Mouse (Mus musculus) adrenal gland, postnatal 4 days (tissue): ENCODE data around the gene Vmn1r199. TPM values are rescaled to one million over a fixed set of nuclear protein-coding genes. Genes with fewer than 3 reads are reported as not detected.
"Not testable (repeated sequence)": the region's sequence is repeated elsewhere in the genome, so short reads cannot be mapped to it uniquely, and the experiment has no call there.

Experiments used
- DNase-seq, 2 experiments: peaks; one replicate each; pipeline ENCODE4 v3.0.0; 2021 to 2022; ENCODE audit warnings: low spot score in 2 of 2, mixed read lengths in 2 of 2
- long read RNA-seq, 2 experiments: library from polyadenylated mRNA; stranded (forward); transcript quantifications; one replicate each; pipeline ENCODE4 v2.0.0; 2021
- total RNA-seq, 2 experiments: library from RNA; stranded (reverse); gene quantifications; 2 replicates each; pipeline ENCODE4 v1.2.3; 2021

The Vmn1r199 gene
- total RNA-seq = not detected
- long read RNA-seq, experiment 1 = 0 reads
- long read RNA-seq, experiment 2 = 0 reads

DNA sequence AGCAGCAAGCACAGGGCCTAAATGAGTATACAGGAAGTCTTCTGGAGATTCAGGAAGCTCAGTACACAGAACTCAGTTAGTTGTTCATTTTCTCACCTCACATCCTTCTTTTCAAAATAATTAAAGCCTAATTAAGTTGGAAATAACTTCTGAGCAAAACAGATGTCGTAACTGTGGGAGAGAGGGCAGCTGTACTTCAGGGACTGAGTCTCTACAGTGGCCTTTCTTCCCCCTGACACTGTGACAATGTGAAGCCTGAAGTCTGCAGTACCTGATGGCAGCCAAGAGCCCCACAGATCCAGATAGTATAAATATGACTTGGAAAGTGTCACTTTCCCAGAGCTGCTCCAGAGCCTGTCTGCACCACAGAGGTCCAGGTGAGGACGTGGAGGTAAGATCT is at the start of gene Vmn1r199:
Gene Vmn1r199, plus strand, starts transcription at position 301 of the 400 bp plus-strand sequence.
- DNase-seq = no peak

GRCm38 (mm10) chr13:22333269-22333668 is 46.3 kb upstream of the Vmn1r199 start:
- DNase-seq = no peak

GRCm38 (mm10) chr13:22335565-22335964 is 44.1 kb upstream of the Vmn1r199 start:
- no peak for DNase-seq

DNA sequence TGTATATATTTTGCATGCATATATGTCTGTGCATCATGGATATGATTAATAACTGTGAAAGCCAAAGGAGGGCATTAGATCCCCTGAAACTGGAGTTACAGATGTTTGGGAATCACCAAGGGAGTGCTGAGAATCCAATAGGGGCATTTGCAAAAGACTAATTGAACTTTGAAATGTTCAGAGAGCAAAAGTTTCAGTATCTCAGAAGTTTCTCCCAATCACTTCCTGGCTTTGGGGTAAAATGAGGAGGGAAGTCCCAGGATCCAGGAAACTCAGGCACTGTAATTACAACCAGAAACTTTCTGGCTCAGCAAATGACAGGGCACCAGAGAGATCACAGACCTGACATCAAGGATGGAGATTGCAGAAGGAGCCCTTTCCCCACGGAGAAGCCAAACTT is 29.6 kb upstream of the Vmn1r199 start, which contains the start of gene Vmn1r198:
Gene Vmn1r198, plus strand, starts transcription at position 301 of the 400 bp plus-strand sequence.
- DNase-seq = no peak

DNA sequence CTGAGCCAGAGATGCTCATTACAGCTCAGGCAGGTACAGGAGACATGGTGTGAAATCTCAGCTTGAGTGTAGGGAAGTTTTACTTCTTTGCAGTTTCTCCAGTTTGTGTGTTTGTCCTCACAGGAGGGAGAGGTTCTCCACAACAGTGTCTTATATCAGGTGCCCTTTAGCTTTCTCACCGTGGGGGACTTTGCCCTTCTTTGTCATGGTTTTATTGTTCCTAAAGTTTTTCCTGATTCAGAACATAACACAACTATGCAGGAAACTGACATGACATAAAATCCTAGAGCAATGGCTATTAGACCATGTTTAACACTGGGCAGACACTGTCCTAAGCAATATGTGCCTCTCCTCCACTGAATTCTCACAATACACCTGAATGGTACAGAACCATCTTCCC is 28.8 kb upstream of the Vmn1r199 start:
- no peak for DNase-seq

GRCm38 (mm10) chr13:22381128-22381527 is 1.5 kb downstream of the Vmn1r199 start:
- DNase-seq = not testable (repeated sequence)

DNA sequence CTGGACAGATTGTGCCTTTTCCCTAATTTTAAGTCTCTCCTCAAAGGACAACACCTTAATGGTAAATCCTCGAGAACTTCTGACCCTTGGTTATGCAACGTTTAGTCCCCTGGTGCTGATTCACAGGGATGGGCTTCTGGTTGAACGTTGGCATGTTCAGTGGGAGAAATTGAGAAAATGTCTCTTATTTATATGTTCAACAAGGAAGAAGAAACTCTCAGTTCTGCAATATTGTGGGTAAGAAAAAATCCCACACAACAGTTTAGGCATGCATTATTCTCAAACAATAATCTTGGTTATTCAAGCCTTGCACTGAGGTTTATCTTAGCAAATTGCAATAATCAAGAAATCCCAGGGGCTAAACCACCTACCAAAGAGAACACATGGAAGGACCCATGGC is 3.8 kb downstream of the Vmn1r199 start:
- no peak for DNase-seq

DNA sequence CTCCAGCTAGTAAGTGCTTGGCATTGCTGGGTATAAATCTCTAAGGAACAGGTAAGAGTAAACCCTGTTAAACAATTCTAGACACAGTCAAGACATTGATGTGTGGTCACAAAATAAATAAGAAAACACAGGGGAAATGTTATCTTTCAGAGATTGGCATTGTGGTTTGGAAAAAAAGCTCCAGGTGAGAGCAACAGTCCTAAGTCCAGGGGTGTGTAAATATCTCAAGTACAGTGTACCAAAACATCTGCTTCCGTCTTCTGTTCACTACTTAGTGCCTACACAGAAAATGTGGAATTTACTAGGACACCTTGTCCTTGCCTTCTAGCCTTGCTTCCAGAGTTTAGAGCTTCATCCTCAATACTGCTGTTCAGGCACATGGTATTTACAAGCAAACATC is 7.4 kb downstream of the Vmn1r199 start:
- DNase-seq = no peak

GRCm38 (mm10) chr13:22390073-22390472 is 10.5 kb downstream of the Vmn1r199 start, which contains the start of gene Vmn1r200:
Gene Vmn1r200 (plus strand): TSS chr13:22390373.
- no peak for DNase-seq

DNA sequence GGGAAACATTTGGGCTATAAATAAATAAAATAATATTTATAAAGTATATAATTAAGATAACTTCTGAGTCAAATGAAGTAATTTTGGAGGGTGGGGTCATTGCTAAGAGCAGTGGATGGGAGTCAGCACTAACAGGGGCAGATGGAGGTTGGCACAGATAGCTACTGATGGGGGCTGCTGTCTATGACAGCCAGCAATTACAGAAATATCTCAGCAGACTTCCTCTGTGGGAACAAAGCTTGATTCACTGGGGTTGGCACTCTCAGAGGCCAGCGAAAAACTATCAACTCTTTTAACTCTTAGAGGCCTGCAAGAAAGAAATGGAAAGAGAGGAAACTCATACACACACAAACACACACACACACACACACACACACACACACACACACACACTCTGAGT is 23.4 kb downstream of the Vmn1r199 start:
- DNase-seq = no peak

Other genes starting within 250 kb of the Vmn1r199 start
- gene Vmn1r191, start 195.8 kb upstream of the Vmn1r199 start, total RNA-seq = not detected
- not detected for gene Vmn1r192, start 188.7 kb upstream of the Vmn1r199 start, total RNA-seq
- not detected for gene Vmn1r193, start 156.7 kb upstream of the Vmn1r199 start, total RNA-seq
- gene Vmn1r194, start 135.6 kb upstream of the Vmn1r199 start, total RNA-seq = not detected
- not detected for gene Vmn1r195, start 109.3 kb upstream of the Vmn1r199 start, total RNA-seq
- not detected for gene Vmn1r196, start 89.9 kb upstream of the Vmn1r199 start, total RNA-seq
- gene Vmn1r197, start 55.2 kb upstream of the Vmn1r199 start, total RNA-seq = not detected
- gene Vmn1r198, start 29.5 kb upstream of the Vmn1r199 start, total RNA-seq = not detected
- not detected for gene Vmn1r200, start 10.6 kb downstream of the Vmn1r199 start, total RNA-seq
- not detected for gene Vmn1r201, start 92.1 kb downstream of the Vmn1r199 start, total RNA-seq
- gene Vmn1r202, start 125.6 kb downstream of the Vmn1r199 start, total RNA-seq = under 1 TPM; 0.06 to 0.08 TPM
- gene Vmn1r203, start 138.3 kb downstream of the Vmn1r199 start, total RNA-seq = not detected
- not detected for gene Vmn1r204, start 173.4 kb downstream of the Vmn1r199 start, total RNA-seq
- not detected for gene Vmn1r205, start 213.2 kb downstream of the Vmn1r199 start, total RNA-seq
- gene Vmn1r206, start 244.4 kb downstream of the Vmn1r199 start, total RNA-seq = not detected